Mouse (Mus musculus) forebrain, embryonic 13.5 days (tissue): ENCODE data around the gene Htr6. TPM values are rescaled to one million over a fixed set of nuclear protein-coding genes. Genes with fewer than 3 reads are reported as not detected.

ENCODE experiments used
- ATAC-seq: fragments of 200-750 bp; cut with Nextera tagmentation; 2 replicates; pipeline ENCODE4 v1.8.0; 2017
- H3K27ac ChIP-seq: fragments of 300-500 bp; sonication (generic); 2 replicates; pipeline ENCODE4 v1.5.1; 2015; ENCODE audit warnings: inconsistent platforms, mild to moderate bottlenecking, moderate library complexity
- H3K27me3 ChIP-seq: fragments of 300-500 bp; sonication (generic); 2 replicates; pipeline ENCODE4 v1.6.1; 2015; ENCODE audit warnings: mild to moderate bottlenecking, inconsistent platforms
- H3K36me3 ChIP-seq: fragments of 300-500 bp; sonication (generic); 2 replicates; pipeline ENCODE4 v1.6.1; 2015; ENCODE audit warnings: mild to moderate bottlenecking, inconsistent platforms; ENCODE audit not compliant: poor library complexity, severe bottlenecking
- H3K4me1 ChIP-seq: fragments of 300-500 bp; sonication (generic); 2 replicates; pipeline ENCODE4 v1.6.1; 2015; ENCODE audit warnings: inconsistent platforms
- H3K4me2 ChIP-seq: fragments of 300-500 bp; sonication (generic); 2 replicates; pipeline ENCODE4 v1.6.1; 2015; ENCODE audit warnings: inconsistent platforms, mild to moderate bottlenecking, moderate library complexity
- H3K4me3 ChIP-seq: fragments of 300-500 bp; sonication (generic); 2 replicates; pipeline ENCODE4 v1.5.1; 2015; ENCODE audit warnings: mild to moderate bottlenecking, inconsistent platforms
- H3K9ac ChIP-seq: fragments of 300-500 bp; sonication (generic); 2 replicates; pipeline ENCODE4 v1.6.1; 2015; ENCODE audit warnings: mild to moderate bottlenecking, inconsistent platforms
- H3K9me3 ChIP-seq: fragments of 300-500 bp; sonication (generic); replicated peaks from 2 replicates; pipeline ENCODE4 v1.6.1; 2016; ENCODE audit warnings: inconsistent platforms
- WGBS: fragments of 180-500 bp; shearing (Covaris S2); methylation state at CpG from one replicate; pipeline ENCODE4 v1.1.7; 2015; 5-methylcytosine and 5-hydroxymethylcytosine counted together
- polyA plus RNA-seq: library from polyadenylated mRNA; unstranded; fragments of >200 nt; fragmentation: Nextera tagmentation; extraction: Ambion mirVana; gene quantifications from 2 replicates; pipeline ENCODE4 v1.2.1, GENCODE M21; 2015

The Htr6 gene
- polyA plus RNA-seq, 1 experiment from 2014 or later, result 0.18 TPM

DNA sequence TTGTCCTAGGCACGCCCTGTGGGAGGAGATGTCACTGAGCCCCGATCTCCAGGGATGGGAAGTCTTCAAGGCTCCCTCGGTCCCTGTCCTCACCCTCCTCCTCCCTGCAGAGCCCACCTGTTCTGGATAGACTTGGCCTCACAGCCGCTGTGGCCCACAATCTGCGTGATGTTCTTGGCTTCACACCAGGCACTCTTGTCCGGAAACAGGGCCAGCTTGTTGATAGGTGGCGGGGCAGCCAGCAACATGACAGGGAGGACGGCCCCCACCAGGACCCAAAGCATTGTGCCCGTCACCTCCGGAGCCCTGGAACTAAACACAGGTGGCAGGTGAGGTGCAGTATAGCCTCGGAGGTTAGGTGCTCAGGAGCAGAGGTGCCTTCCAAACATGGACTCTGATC is 10.0 kb upstream of the Htr6 start:
- no peak overlapping the region for H3K27ac ChIP-seq
- no peak for ATAC-seq
- 77% methylated on average over 11 of the region's 11 CpGs for WGBS

DNA sequence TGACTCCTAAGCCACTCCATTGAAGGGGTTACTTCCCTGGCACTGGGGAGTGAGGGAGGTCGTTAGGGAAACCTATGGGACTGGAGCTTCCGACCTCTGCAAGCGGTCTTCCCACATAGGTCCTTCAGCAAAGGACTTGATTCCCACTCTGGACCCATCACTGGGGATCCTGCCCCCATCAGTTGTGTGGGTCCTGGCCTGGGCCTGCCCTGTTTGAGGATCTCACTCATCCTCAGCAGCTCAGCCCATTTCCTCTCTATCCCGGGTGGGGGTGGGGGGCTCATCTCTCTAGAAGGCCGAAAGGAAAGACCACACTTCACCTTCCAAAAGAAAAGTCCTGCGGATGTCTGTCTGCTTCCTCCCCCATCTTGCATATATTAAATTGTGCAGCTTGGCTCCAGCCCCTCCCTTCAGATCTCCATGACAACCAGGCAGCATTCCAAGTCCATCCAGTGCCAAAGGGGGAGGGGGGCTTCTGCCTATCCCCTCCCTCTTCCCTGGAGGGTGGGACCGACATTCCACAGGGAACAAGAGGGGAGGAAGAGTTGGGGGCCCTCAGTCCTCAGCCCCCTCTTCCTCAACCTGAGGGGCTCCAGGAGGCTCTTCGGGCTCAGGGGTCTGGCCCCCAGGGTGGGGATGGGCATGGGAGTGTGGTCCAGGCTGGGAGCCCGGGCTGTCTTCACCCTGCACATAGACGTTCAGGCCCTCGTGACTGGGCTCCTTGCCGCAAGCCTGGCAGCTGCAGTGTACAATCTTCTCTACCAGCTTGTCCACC is 7.6 kb upstream of the Htr6 start:
- H3K4me3 ChIP-seq, result peak overlapping the region; percentile 3; the same call in 1 of the 2 replicates
- WGBS, result 15% methylated on average over 12 of the region's 12 CpGs
- H3K27ac ChIP-seq, result peak overlapping the region; percentile 54

More for the DNA sequence above, 10.0 kb upstream of the Htr6 start:
- Histone ChIP-seq H3K4me2 (no peak overlapping the region), H3K4me1 (peaks cover 31% of the 10 kb centered on the region), H3K4me3 (no peak overlapping the region), H3K27me3 (peaks cover 34% of the 10 kb centered on the region), H3K36me3 (no peaks in the 10 kb centered on the region), H3K9me3 (no peaks in the 10 kb centered on the region), H3K9ac (no peak overlapping the region)

DNA sequence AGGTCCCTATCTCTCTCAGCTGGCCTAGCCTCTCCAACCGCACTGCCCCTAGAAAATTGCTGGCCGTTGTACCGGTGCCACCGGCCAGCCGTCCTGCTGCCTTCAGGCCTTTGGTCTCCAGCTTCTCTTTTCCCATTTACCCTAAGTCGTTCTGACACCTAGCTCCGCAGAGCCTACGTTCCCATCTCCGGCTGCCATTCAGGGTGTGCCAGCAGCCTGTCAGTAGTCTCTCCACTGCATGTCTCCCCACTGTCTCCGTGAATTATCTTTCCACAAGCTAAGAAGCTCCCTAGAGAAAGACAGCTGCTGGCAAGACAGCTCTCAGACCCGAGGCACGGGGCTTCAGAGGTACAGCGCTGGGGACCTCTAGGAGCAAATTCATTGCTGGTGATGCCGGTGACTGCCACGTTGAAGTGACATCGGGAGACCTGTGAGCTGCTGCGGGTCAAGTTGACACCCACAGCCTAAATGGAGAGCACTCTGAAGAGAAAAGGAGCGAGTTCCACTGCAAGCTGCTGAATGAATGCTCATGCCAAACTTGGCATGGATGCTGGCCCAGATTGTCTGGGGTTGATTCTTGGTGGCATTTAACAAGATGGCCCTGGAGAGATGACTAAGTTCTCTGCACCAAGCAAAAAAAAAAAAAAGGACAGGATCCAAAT is 6.0 kb upstream of the Htr6 start:
- no peak overlapping the region for H3K4me3 ChIP-seq
- peaks cover 30% of the 10 kb centered on the region for H3K27me3 ChIP-seq
- H3K9ac ChIP-seq, result no peak overlapping the region
- peaks cover 34% of the 10 kb centered on the region for H3K4me1 ChIP-seq
- H3K9me3 ChIP-seq, result no peaks in the 10 kb centered on the region
- H3K4me2 ChIP-seq, result no peak overlapping the region
- peak overlapping the region; percentile 49 for H3K27ac ChIP-seq
- WGBS, result 75% methylated on average over 18 of the region's 18 CpGs
- ATAC-seq, result no peak
- H3K36me3 ChIP-seq, result no peaks in the 10 kb centered on the region

More for the DNA sequence above, 7.6 kb upstream of the Htr6 start:
- no peaks in the 10 kb centered on the region for H3K9me3 ChIP-seq
- H3K4me2 ChIP-seq, result peak overlapping the region; percentile 47
- peak; percentile 73 for ATAC-seq
- H3K36me3 ChIP-seq, result no peaks in the 10 kb centered on the region
- H3K4me1 ChIP-seq, result peaks cover 34% of the 10 kb centered on the region
- peaks cover 18% of the 10 kb centered on the region for H3K27me3 ChIP-seq
- peak overlapping the region; percentile 53 for H3K9ac ChIP-seq

DNA sequence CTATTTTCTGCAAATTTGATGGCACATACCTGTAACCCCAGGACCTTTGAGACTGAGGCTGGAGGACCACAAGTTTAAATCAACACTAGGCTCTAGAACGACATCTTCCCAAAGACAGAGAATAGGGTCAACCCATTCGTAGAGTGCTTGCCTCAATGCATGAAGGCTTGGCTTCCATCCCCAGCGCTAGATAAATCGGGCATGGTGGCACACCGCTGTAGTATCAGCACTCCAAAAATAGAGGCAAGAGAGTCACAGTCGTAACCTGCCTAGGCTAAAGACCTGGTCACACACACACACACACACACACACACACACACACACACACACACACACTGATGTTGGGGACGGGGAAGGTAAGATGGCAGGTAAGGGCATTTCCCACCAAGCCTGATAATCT is 4.9 kb upstream of the Htr6 start:
- Histone ChIP-seq H3K4me3 (no peak overlapping the region), H3K4me1 (peaks cover 40% of the 10 kb centered on the region), H3K27ac (no peak overlapping the region), H3K27me3 (peaks cover 38% of the 10 kb centered on the region), H3K36me3 (no peaks in the 10 kb centered on the region), H3K4me2 (no peak overlapping the region), H3K9ac (no peak overlapping the region), H3K9me3 (no peaks in the 10 kb centered on the region)
- ATAC-seq, result no peak
- WGBS, result 94% methylated on average over 7 of the region's 7 CpGs

DNA sequence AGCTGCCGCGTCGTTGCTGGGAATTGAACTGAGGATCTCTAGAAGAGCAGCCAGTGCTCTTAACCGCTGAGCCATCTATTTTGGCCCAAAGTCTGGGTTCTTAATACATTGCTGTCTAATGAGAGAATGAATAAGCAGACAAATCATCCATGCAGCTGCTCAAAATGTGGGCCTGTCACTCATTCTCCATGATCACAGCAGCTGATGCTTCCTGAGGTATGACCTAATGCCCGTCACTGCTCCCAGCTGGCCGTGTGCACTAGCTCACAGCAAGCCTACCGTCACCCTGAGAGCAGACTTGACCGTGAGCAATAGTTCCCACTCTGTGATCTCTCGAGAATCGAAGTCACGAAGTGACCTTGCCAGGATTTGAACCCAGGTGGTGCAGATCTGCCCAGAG is 4.1 kb upstream of the Htr6 start:
- WGBS, result 77% methylated on average over 11 of the region's 11 CpGs
- Histone ChIP-seq H3K27me3 (peaks cover 38% of the 10 kb centered on the region), H3K36me3 (no peaks in the 10 kb centered on the region), H3K4me1 (peaks cover 48% of the 10 kb centered on the region), H3K4me2 (no peak overlapping the region), H3K9ac (no peak overlapping the region), H3K9me3 (no peaks in the 10 kb centered on the region), H3K27ac (no peak overlapping the region), H3K4me3 (no peak overlapping the region)
- ATAC-seq, result no peak

DNA sequence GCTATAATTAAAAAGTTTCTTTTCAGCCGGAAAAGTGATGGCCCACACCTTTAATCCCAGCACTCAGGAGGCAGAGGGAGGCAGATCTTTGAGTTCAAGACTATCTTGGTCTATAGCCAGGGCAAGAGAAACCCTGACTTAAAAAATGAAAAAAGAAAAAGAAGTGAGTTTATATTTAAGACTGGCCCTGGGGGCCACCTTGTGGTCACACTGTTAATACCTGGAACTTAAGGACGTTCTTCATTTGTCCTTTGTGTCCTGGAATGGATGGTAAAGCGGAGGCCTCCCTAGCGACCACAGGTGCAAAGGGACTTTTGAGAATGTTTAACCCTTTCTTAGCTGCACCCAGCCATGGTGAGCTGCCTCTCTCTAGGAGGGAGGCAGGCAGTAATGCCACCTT is 3.4 kb upstream of the Htr6 start:
- no peak overlapping the region for H3K4me3 ChIP-seq
- peaks cover 51% of the 10 kb centered on the region for H3K4me1 ChIP-seq
- WGBS, result 15% methylated on average over 4 of the region's 4 CpGs
- H3K9me3 ChIP-seq, result no peaks in the 10 kb centered on the region
- no peaks in the 10 kb centered on the region for H3K36me3 ChIP-seq
- H3K4me2 ChIP-seq, result no peak overlapping the region
- H3K27me3 ChIP-seq, result peaks cover 43% of the 10 kb centered on the region
- no peak overlapping the region for H3K27ac ChIP-seq
- no peak overlapping the region for H3K9ac ChIP-seq
- ATAC-seq, result no peak

DNA sequence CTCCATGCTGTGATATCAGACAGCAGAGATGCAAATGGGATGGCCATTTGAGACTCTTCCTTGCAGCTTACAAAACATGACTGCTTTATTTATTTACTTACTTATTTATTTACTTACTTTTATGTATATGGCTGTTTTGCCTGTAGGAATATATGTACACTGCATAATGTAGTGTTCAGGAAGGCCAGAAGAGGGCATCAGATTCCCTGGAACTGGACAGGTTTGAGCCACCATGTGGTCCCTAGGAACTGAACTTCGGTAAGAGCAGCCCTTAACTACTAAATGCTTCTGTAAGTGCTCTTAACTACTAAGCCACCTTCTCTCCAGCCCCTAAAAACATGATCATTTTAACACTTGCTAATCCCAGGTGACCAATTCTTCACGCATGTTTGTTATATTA is 2.9 kb upstream of the Htr6 start:
- Histone ChIP-seq H3K4me1 (peaks cover 47% of the 10 kb centered on the region), H3K4me2 (no peak overlapping the region), H3K27ac (no peak overlapping the region), H3K9ac (no peak overlapping the region), H3K9me3 (no peaks in the 10 kb centered on the region), H3K36me3 (no peaks in the 10 kb centered on the region), H3K4me3 (no peak overlapping the region), H3K27me3 (peaks cover 47% of the 10 kb centered on the region)
- 34% methylated on average over 2 of the region's 2 CpGs for WGBS
- no peak for ATAC-seq

DNA sequence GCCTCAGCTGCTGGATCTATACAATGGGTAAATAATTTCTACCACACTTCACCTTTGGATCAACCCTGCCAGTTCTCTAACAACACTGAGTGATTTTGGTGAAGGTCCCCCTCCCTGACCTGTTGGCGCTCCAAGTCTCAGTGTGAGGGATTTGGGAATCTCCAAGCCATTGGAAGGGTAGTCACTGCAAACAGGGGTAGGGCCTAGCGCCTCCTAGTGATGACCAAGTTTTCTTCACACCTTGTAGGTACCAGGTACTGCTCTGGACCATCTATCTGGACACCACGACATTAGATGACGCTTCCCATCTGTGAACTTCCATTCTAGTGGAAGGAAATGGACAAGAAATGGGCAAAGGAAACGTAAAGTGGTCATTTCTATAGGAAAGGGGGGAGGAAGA is 545 bp upstream of the Htr6 start:
- Histone ChIP-seq H3K36me3 (no peaks in the 10 kb centered on the region), H3K9me3 (no peaks in the 10 kb centered on the region), H3K4me3 (peak overlapping the region; percentile 56), H3K27ac (no peak overlapping the region), H3K9ac (no peak overlapping the region), H3K4me1 (peaks cover 25% of the 10 kb centered on the region), H3K4me2 (peak overlapping the region; percentile 84), H3K27me3 (peaks cover 65% of the 10 kb centered on the region)
- ATAC-seq, result no peak
- WGBS, result 12% methylated on average over 5 of the region's 5 CpGs

DNA sequence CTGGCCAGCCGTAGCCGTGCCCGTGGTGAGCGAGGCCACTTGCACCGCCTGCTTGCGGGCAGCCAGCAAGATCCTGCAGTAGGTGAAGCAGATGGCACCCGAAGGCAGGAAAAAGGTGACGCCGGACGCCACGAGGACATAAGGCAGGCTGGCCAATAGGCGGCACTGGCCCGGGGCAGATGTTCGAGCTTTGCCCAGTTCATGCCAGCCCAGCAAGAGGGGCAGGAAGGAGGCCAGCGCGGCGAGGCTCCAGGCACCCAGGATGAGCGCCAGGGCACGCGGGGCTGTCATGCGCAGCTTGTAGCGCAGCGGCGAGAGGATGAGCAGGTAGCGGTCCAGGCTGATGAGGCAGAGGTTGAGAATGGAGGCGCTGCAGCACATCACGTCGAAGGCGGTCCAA is 1.3 kb downstream of the Htr6 start:
- ATAC-seq, result no peak
- H3K9ac ChIP-seq, result no peak overlapping the region
- no peaks in the 10 kb centered on the region for H3K36me3 ChIP-seq
- H3K27me3 ChIP-seq, result peaks cover 82% of the 10 kb centered on the region
- no peak overlapping the region for H3K27ac ChIP-seq
- H3K4me1 ChIP-seq, result peaks cover 24% of the 10 kb centered on the region
- peak overlapping the region; percentile 56 for H3K4me3 ChIP-seq
- 20% methylated on average over 29 of the region's 29 CpGs for WGBS
- H3K9me3 ChIP-seq, result no peaks in the 10 kb centered on the region
- H3K4me2 ChIP-seq, result peak overlapping the region; percentile 84

DNA sequence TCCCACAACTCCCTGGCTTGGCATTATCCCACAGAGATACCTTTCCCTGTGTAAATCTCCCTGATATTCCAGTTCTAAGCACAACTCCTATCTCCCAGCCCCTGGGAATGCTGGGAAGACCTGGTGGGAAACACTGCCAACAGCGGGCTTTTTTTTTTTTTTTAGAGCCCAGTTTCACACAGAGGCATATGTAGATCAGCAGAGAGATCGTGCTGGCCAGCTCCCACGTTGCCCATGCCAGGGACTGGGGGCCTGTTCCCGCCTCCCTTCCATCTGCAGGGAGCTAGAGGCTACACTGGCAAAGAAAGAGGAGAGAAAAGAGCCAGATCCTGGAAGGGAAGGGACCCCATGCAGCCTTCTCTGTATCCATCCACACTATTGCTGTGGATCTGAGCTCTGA is 7.1 kb downstream of the Htr6 start:
- ATAC-seq, result no peak
- H3K27ac ChIP-seq, result no peak overlapping the region
- no peaks in the 10 kb centered on the region for H3K4me1 ChIP-seq
- H3K4me3 ChIP-seq, result no peak overlapping the region
- H3K27me3 ChIP-seq, result peaks cover 41% of the 10 kb centered on the region
- H3K9me3 ChIP-seq, result no peaks in the 10 kb centered on the region
- H3K36me3 ChIP-seq, result no peaks in the 10 kb centered on the region
- no peak overlapping the region for H3K9ac ChIP-seq
- H3K4me2 ChIP-seq, result no peak overlapping the region
- WGBS, result 38% methylated on average over 4 of the region's 4 CpGs

DNA sequence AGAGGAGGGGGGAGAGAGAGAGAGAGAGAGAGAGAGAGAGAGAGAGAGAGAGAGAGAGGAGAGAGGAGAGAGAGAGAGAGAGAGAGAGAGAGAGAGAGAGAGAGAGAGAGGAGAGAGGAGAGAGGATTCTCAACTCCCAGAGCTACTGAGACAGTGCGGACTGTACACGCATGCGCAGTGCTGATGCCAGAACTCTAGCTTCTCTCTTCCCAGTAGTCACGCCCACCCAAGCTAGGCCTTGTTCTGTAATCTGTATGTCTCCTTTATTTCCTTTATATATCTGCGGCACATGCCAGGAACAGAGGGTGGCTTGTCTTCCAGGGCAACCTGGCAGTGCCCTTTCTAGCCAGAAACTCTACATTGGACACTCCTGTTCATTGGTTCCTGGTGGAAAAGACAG is 10.5 kb downstream of the Htr6 start:
- Histone ChIP-seq H3K4me3 (no peak overlapping the region), H3K9ac (no peak overlapping the region), H3K36me3 (no peaks in the 10 kb centered on the region), H3K4me2 (no peak overlapping the region), H3K9me3 (no peaks in the 10 kb centered on the region), H3K27ac (no peak overlapping the region), H3K27me3 (peaks cover 24% of the 10 kb centered on the region), H3K4me1 (no peaks in the 10 kb centered on the region)
- WGBS, result 84% methylated on average over 5 of the region's 5 CpGs
- ATAC-seq, result no peak

DNA sequence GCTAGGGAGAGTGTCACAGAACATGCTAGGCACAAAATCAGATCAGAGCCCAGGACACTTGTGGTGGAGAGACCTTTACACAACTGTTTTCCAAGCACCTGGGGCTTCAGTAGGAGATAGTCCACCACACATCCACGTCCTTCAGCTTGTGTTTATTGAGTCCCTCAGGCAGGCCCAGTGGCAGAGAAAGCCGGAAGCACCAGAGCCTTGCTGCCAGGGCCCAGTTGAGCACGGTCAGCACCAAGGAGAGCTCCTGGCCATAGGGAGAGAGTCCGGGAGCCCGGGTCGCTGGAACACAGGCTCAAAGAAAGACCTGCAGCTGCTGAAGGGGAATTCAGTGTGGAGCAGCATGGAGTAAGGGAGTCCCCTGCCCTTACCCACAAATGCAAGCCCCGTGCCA is 15.8 kb downstream of the Htr6 start:
- Histone ChIP-seq H3K4me2 (no peak overlapping the region), H3K9me3 (no peaks in the 10 kb centered on the region), H3K4me1 (peaks cover 17% of the 10 kb centered on the region), H3K4me3 (no peak overlapping the region), H3K27me3 (peaks cover 40% of the 10 kb centered on the region), H3K27ac (no peak overlapping the region), H3K9ac (no peak overlapping the region), H3K36me3 (no peaks in the 10 kb centered on the region)
- no peak for ATAC-seq
- WGBS, result 8% methylated on average over 7 of the region's 7 CpGs
